Mouse (Mus musculus) liver (tissue): ENCODE results near the gene Stox2.

Experiments used
- DNase-seq: peaks from one replicate; pipeline ENCODE4 v3.0.0-alpha.2; 2020; ENCODE audit warnings: mixed read lengths

Stox2 gene

DNA sequence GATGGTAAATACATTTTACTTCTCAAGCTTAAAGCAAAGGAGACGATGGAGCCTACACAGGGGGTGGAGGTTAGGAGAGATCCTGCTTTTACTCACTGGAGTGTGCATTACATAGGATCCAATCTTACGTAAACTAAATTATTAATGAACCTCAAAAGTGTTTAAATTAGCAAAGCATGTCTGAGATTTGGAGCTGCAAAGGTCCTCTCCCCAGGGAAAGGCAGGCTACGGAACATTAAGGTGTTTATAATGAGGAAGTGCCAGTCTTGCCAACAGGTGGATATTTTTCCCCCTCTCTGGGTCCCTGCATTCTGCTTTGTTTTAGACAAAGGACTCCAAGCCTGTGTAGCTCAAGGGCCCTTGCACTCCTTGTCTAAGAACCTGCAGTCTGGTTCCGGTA lies 205.3 kb downstream of the Stox2 start:
- no peak for DNase-seq

GRCm38 (mm10) chr8:47240266-47240665 lies 205.9 kb downstream of the Stox2 start:
- no peak for DNase-seq

DNA sequence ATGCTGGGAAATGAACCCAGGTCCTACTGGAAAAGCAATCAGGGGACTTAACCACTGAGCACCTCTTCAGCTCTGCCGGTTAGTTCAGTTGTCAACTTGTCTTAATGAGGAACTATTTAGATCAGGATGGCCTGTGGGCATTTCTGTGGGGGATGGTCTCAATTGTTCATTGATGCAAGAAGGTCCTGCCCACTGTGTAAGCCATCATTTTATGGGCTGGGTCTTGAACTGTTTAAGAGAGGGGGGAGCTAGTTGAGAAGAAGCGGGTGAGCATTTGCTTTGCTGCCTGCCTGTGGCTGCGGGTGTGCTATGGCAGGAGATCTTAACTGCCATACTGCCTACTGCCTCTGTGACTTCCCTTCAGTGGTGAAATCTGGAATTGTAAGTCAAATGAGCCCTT lies 214.1 kb downstream of the Stox2 start:
- DNase-seq = no peak

DNA sequence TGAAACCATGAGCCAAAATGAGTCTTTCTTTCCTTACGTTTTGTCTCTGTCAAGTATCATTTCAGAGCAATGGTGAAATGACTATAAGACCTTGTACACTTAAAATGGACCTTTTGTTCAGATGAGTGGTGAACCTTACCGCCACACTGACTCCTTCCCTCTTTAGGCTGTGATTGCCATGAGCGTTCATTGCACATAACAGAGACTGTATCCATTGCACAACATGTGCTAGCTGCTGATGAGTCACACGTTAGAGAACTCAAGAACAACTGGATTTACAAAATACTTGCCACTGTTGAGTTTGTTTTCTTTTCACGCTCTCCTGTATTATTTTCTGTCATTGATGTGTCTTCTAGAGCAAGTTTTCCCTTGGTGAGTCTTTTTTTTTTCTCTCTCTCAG lies 216.1 kb downstream of the Stox2 start:
- DNase-seq = no peak

GRCm38 (mm10) chr8:47221851-47222250 lies 224.3 kb downstream of the Stox2 start:
- DNase-seq = no peak

GRCm38 (mm10) chr8:47221191-47221590 lies 225.0 kb downstream of the Stox2 start:
- no peak for DNase-seq

GRCm38 (mm10) chr8:47220390-47220789 lies 225.8 kb downstream of the Stox2 start:
- no peak for DNase-seq

DNA sequence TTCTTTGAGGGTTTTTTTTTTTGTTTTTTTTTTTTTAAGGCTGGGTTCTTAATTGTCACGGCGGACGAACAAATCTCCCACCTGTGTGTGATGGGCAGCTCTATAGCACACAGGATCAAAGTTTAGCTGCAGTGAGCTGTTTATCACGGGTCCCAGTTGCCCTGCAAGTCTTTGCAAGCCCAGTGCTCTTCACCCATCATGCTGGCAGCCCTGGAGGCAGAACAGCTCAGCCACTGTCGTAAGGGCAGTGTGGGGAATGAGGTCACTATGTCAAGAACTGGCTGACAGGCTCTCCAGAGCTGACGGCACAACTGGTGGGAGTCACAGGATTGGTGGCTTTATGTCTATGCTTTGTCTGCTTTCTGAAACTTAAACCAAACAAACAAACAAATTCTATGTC lies 227.6 kb downstream of the Stox2 start:
- DNase-seq = no peak

- no peak for DNase-seq
These were observed 228.1 kb downstream of the Stox2 start for GRCm38 (mm10) chr8:47218021-47218420.

GRCm38 (mm10) chr8:47212124-47212523 lies 234.0 kb downstream of the Stox2 start:
- DNase-seq = no peak

DNA sequence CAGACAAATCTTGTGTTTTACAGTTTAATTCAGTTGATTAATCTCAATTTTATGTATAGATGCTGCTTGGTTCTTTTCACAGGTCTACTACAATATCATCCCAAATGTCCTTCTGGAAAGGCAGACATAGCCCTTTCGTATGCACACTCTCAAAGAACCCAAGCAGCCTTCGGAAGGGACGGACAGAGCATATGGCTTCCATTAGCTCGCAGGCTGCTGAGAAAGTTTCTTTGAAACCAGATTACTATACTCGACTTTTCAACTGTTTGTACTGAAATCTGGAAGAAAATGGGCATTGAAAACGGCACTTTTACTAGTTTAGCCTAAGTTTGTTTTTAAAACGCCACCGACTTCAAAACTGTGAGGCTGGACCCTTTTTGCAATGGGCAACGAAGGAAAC lies 234.9 kb downstream of the Stox2 start:
- DNase-seq = no peak

DNA sequence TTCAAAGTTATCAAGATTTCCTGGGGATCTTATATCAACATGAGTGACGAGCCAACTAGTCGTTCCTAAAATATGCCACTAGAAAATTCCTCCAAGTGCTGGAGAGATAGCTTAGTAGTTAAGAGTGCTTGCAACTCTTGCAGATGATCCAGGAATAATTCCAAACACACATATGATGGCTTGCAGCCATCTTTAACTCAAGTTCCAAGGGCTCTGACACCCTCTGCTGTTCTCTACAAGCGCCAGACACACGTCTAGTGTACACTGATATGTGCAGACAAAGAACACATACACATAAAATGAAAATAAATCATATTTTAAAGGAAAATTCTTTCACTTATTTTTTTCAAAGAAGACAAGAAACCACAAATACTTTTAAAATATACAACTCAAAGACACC lies 237.9 kb downstream of the Stox2 start:
- DNase-seq = no peak

- DNase-seq = no peak
These were observed 239.4 kb downstream of the Stox2 start for GRCm38 (mm10) chr8:47206640-47207237.

GRCm38 (mm10) chr8:47205472-47205871 lies 240.7 kb downstream of the Stox2 start:
- no peak for DNase-seq

- no peak for DNase-seq
These were observed 249.8 kb downstream of the Stox2 start for GRCm38 (mm10) chr8:47196391-47196790.

DNA sequence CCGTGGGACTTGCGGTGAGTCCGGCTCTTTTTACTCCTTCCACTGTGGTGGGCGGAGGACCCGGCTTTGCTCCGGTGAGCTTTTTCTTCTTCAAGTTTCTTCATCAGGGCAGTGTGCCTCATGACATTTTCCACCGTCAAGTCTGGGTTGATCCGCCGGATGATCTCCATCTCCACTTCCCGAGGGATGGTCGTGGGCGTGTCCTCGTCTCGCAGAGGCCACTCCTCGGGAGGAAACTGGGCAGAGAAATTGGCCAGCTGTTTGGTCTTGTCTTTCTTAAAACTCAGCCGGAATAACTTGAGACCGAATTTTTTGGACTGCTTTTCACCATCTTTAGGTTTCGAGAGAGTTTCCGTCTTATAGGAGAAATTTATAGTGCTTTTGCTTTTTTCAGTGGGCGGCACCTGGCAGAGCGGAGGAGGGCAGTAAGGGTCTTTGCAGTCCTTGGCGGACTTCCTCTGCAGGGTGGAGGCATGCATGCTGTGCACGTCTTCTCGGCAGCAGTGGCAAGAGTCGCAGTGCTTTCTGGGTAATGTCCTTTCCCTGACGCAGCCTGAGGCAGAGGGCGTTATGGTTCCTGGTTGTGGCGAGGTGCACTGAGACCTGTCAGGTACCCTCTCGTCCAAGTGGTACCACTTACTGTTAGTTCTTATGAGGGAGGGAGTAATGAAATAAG lies 252.7 kb downstream of the Stox2 start:
- DNase-seq = no peak

- DNase-seq = no peak
These were observed 254.5 kb downstream of the Stox2 start for GRCm38 (mm10) chr8:47191444-47192365.

DNA sequence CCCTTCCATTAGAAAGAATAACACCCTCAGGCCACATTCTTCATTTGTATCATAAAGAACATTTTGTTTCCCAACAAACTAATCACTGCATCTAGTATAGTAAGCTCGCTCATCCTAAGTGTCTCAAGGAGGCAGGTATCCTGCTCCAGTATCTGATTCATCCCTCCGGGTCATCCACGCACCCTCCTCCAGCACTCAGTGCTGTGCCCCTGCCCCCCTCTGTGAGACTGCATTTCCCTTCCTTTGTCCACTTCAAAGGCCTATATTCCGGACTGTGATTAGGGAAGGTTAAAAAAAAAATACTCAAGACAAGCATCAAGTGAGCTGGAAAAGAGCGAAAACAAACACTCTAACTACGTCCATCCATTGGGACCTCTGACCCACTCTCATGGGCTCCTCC lies 260.8 kb downstream of the Stox2 start:
- DNase-seq = no peak

- DNase-seq = no peak
These were observed 263.2 kb downstream of the Stox2 start for GRCm38 (mm10) chr8:47182771-47183558.

DNA sequence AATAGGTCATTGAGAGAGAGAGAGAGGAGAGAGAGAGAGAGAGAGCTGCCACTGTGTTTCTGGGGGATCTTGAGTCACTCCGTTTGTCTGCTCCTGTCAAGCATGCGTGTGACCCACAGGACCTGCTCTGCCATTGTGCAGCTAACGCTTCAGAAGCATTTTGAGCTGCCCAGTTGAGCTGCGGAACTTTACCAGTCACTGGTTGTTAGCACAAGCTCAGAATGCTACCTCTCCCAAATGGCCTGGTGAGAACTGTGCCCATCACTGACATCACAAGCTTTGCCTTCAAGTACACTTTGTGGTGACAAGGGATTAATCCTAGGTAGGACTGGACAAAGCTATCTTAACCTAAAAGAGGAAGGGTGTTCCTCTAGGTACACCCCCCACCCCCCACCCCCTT lies 263.9 kb downstream of the Stox2 start:
- no peak for DNase-seq

DNA sequence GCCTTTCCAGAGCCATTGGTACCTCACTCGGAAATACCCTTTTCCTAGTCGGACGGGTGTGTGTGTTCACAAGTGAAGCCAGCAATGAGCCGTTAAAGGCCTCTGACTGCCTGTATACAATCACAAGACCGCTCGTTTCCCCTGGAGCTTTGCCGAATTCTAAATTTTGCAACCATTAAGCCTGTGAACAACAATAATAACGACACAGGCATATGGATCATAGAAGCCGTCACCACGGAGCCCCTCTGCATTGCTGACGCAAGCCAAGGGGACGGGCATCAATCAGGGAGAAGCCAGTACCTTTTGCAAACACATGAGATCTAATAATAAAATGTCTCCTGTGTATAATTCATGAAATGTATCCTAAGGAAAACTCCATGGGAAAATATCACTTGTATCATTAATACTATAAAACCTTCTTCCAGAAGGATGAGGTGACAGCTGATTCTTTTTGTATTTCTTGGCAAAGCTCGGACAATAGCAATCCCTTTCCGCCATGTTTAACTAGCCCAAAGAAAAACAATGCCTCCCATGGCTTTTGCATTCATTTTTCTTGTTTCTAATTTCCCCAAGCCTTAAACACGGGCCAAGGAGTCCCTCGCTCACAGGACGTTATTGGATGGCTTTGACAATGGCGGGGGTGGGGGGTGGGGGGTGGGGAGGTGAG lies 265.0 kb downstream of the Stox2 start:
- DNase-seq = no peak

DNA sequence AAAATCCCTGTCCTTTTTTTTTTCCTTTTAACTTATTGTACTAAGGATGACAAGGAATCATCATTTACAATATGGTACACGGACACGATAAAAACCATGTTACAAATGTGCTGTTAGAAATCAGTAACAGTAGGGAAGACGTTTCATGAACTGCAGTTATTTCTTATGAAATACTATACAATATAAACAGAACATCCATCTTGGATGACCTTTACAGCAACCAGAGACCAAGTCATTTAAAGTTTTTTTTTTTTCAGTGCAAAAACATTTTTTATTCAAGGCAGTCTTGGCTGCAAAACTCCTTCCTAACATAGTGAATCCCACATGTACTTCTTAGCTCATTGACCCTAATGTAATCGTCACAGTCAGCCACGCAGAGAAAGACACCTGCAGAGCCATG lies 266.0 kb downstream of the Stox2 start:
- DNase-seq = no peak
